21 mouse cellular contexts compared by ENCODE assay signal in the genomic region with DNA sequence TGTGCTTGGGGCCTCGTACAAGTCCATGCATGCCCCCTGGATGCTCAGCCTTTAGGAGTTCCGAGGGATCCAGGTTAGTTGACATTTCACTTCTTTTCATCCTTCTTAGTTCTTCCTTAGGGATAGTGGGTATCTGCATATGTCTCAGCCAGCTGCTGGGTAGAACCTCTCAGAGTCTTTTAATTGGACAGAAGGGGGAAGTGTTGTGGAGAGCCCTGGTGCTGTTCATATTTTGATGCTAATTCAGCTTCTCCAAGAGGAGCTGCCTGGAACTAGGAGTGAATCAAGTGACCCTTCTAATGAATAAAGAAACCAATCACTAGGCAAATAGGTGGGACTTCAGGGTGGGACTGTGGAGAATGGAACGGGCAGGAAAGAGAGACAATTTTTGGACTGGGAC.
"Had no signal": no experiment of that assay in that cellular context is flagged by ENCODE, and none has a peak within 500 bp of the region (broad histone marks: within the 10 kb centered on the region; RNA-seq: fewer than 3 reads in every experiment).

No protein-coding gene starts in this region.

- DNase-seq: gastrocnemius, postnatal 14 days; heart, adult 18-20 months; heart, postnatal 10 days; heart, postnatal 4 days; kidney, adult 18-20 months; kidney, adult 8-10 months; kidney, postnatal 14 days; kidney, postnatal 36 days; layer of hippocampus, adult 9-11 months; layer of hippocampus, postnatal 36 days; liver; liver, embryonic 13.5 days had no signal

- H3K36me3 ChIP-seq: heart, embryonic 10.5 days; heart, embryonic 12.5 days; hindbrain, embryonic 10.5 days; hindbrain, embryonic 12.5 days; intestine, embryonic 15.5 days; limb, embryonic 10.5 days; limb, embryonic 12.5 days; liver, embryonic 13.5 days; liver, embryonic 15.5 days had no signal

- H3K9me3 ChIP-seq: heart, embryonic 10.5 days; heart, embryonic 12.5 days; hindbrain, embryonic 10.5 days; hindbrain, embryonic 12.5 days; intestine, embryonic 15.5 days; limb, embryonic 10.5 days; limb, embryonic 12.5 days; liver, embryonic 13.5 days; liver, embryonic 15.5 days had no signal

- H3K9ac ChIP-seq: heart, embryonic 12.5 days; hindbrain, embryonic 12.5 days; hindbrain, embryonic 14.5 days; intestine, embryonic 15.5 days; limb, embryonic 12.5 days; liver, embryonic 13.5 days; liver, embryonic 15.5 days had no signal

- H3K4me1 ChIP-seq: heart, embryonic 10.5 days; heart, embryonic 12.5 days; hindbrain, embryonic 10.5 days; hindbrain, embryonic 12.5 days; intestine, embryonic 15.5 days; limb, embryonic 10.5 days; limb, embryonic 12.5 days; liver, embryonic 13.5 days; liver, embryonic 15.5 days had no signal

- H3K27me3 ChIP-seq: heart, embryonic 12.5 days; hindbrain, embryonic 12.5 days; intestine, embryonic 15.5 days; limb, embryonic 12.5 days; liver, embryonic 13.5 days; liver, embryonic 15.5 days had no signal

- H3K27ac ChIP-seq: heart, embryonic 10.5 days; hindbrain, embryonic 10.5 days; hindbrain, embryonic 12.5 days; hindbrain, embryonic 14.5 days; intestine, embryonic 15.5 days; limb, embryonic 10.5 days; limb, embryonic 12.5 days; liver, embryonic 13.5 days; liver, embryonic 15.5 days had no signal

- H3K4me3 ChIP-seq: heart, embryonic 10.5 days; heart, embryonic 12.5 days; hindbrain, embryonic 10.5 days; hindbrain, embryonic 12.5 days; intestine, embryonic 15.5 days; limb, embryonic 10.5 days; limb, embryonic 12.5 days; liver, embryonic 13.5 days; liver, embryonic 15.5 days had no signal
